Mouse (Mus musculus) heart, adult 18-20 months (tissue): ENCODE data around the gene Catsperd. TPM values are rescaled to one million over a fixed set of nuclear protein-coding genes. Genes with fewer than 3 reads are reported as not detected.

Experiments
- total RNA-seq, 2 experiments: library from RNA; stranded (reverse); gene quantifications; 2 replicates each; pipeline ENCODE4 v1.2.3; 2021

Catsperd gene
- total RNA-seq, 2 experiments from 2014 or later = 0.10 TPM; not detected in 1

Other genes starting within 250 kb of the Catsperd start
- gene Ptprs, start 151.7 kb upstream of the Catsperd start, total RNA-seq = 10 to 100 TPM; 50.3 to 54.3 TPM
- not detected for gene Znrf4, start 115.7 kb upstream of the Catsperd start, total RNA-seq
- under 1 TPM; 0.20 to 0.23 TPM for gene Gm20219, start 73.8 kb upstream of the Catsperd start, total RNA-seq
- gene Safb2, start 43.6 kb upstream of the Catsperd start, total RNA-seq = 10 to 100 TPM; 36.0 to 41.9 TPM
- 10 to 100 TPM; 59.6 to 68.5 TPM for gene Safb, start 43.3 kb upstream of the Catsperd start, total RNA-seq
- gene 2410015M20Rik, start 18.4 kb upstream of the Catsperd start, total RNA-seq = 100 to 1,000 TPM; 341 TPM
- 100 to 1,000 TPM; 760 to 782 TPM for gene Rpl36, start 14.7 kb upstream of the Catsperd start, total RNA-seq
- 100 to 1,000 TPM; 125 to 130 TPM for gene Lonp1, start 1.3 kb upstream of the Catsperd start, total RNA-seq
- 10 to 100 TPM; 33.8 to 35.7 TPM for gene Ranbp3, start 45.2 kb downstream of the Catsperd start, total RNA-seq
- 100 to 1,000 TPM; 844 to 954 TPM for gene Ndufa11, start 89.6 kb downstream of the Catsperd start, total RNA-seq
- 1 to 10 TPM; 3.3 to 4.5 TPM for gene Vmac, start 89.9 kb downstream of the Catsperd start, total RNA-seq
- gene Nrtn, start 129.4 kb downstream of the Catsperd start, total RNA-seq = 10 to 100 TPM; 25.1 to 32.1 TPM
- gene Dus3l, start 136.6 kb downstream of the Catsperd start, total RNA-seq = 10 to 100 TPM; 15.3 to 16.1 TPM
- gene Prr22, start 142.1 kb downstream of the Catsperd start, total RNA-seq = under 1 TPM in 1 of 2 experiments, not detected in 1; 0.32 TPM
- gene Rfx2, start 202.9 kb downstream of the Catsperd start, total RNA-seq = 1 to 10 TPM; 2.5 to 3.1 TPM
- not detected for gene Acsbg2, start 246.3 kb downstream of the Catsperd start, total RNA-seq
- gene 1700061G19Rik, start 247.3 kb downstream of the Catsperd start, total RNA-seq = not detected